Mouse (Mus musculus) urinary bladder, postnatal 0 days (tissue): Measurements from ENCODE around the gene Pxk. TPM values are rescaled to one million over a fixed set of nuclear protein-coding genes. Genes with fewer than 3 reads are reported as not detected.

Experiments
- polyA plus RNA-seq: library from polyadenylated mRNA; unstranded; fragments of >200 nt; fragmentation: Nextera tagmentation; extraction: Ambion mirVana; gene quantifications from 2 replicates; pipeline ENCODE4 v1.2.1, GENCODE M21; 2015

Gene Pxk
- 36.7 and 41.8 TPM in 2 replicates for polyA plus RNA-seq

GRCm38 (mm10) chr14:8097978-8098686 lies at the start of gene Pxk:
TSS of gene Pxk (plus strand) at chr14:8098211.

GRCm38 (mm10) chr14:8080165-8080679 lies 17.8 kb upstream of the Pxk start, which contains the start of gene Rpp14:
TSS of gene Rpp14 (plus strand) at chr14:8080367.

GRCm38 (mm10) chr14:8172507-8173410 lies 74.7 kb downstream of the Pxk start, which contains the start of gene Pdhb:
TSS of gene Pdhb (minus strand) at chr14:8173025.

GRCm38 (mm10) chr14:8213803-8214224 lies 115.8 kb downstream of the Pxk start, which contains the start of gene Kctd6:
TSS of gene Kctd6 (plus strand) at chr14:8214140.

Other genes starting within 250 kb of the Pxk start
- gene Gm45521, start 140.9 kb upstream of the Pxk start, polyA plus RNA-seq, result not detected in 2 replicates
- gene Dnase1l3, start 103.6 kb upstream of the Pxk start, polyA plus RNA-seq, result 1.2 TPM in 2 replicates
- 15.3 and 18.1 TPM in 2 replicates for gene Abhd6, start 95.3 kb upstream of the Pxk start, polyA plus RNA-seq
- 42.7 and 43.7 TPM in 2 replicates for gene Rpp14, start 17.8 kb upstream of the Pxk start, polyA plus RNA-seq
- 135 and 141 TPM in 2 replicates for gene Pdhb, start 74.8 kb downstream of the Pxk start, polyA plus RNA-seq
- gene Kctd6, start 115.9 kb downstream of the Pxk start, polyA plus RNA-seq, result 11.6 and 12.2 TPM in 2 replicates
- 0.23 TPM in 1 of 2 replicates, not detected in the other for gene Acox2, start 161.1 kb downstream of the Pxk start, polyA plus RNA-seq
- gene Fam107a, start 219.8 kb downstream of the Pxk start, polyA plus RNA-seq, result 0.06 and 0.10 TPM in 2 replicates